Mouse (Mus musculus) heart, adult 2 months (tissue): ENCODE results near the gene Prss54.

Experiments
- EP300 ChIP-seq: fragments of 200-500 bp; IDR thresholded peaks from 2 replicates; pipeline ENCODE4 v1.6.1; 2011; ENCODE audit warnings: low read depth, low read length, control low read depth; ENCODE audit not compliant: insufficient read depth
- POLR2A ChIP-seq: fragments of 200-500 bp; IDR thresholded peaks from 2 replicates; pipeline ENCODE4 v1.6.1; 2011; ENCODE audit warnings: mild to moderate bottlenecking, low read depth, low read length, control low read depth; ENCODE audit not compliant: insufficient read depth

DNA sequence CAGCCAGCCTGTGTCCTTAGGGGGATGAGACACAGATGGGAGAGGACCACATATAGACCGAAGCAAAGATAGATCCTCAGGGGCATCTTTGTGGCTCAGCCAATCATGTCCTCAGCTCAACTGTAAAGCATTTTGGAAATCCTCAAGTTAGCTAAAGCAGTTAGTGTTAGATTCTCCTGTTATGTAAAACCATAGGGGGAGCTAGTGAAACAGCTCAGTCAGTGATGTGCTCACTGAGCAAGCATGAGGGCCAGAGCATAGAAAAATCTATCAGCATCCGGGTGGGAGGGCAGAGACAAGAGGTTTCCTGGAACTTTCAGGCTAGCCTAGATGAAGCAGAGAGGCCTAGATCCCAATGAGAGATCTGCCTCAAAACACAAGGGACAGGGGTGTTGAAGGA lies 48.7 kb upstream of the Prss54 start:
- TF ChIP-seq POLR2A: no peak
- no peak for TF ChIP-seq EP300
